Mouse (Mus musculus): ENCODE results near the gene Arhgef9.
A peak's percentile ranks its signal among the peaks of the same experiment; 100 is the strongest.

Arhgef9 gene

GRCm38 (mm10) chrX:95196104-95196919 lies at the start of gene Arhgef9:
Arhgef9 (minus strand) TSS chrX:95196856.
- peak; percentile 2 to 6 for DNase-seq

GRCm38 (mm10) chrX:95238896-95239295 lies 42.2 kb upstream of the Arhgef9 start:
- no peak for DNase-seq

- no peak for DNase-seq
Observed at GRCm38 (mm10) chrX:95195363-95196103, 1.1 kb downstream of the Arhgef9 start.

- peak in 1 of 2 experiments; percentile 8 for DNase-seq
Observed at GRCm38 (mm10) chrX:95175978-95176377, 20.7 kb downstream of the Arhgef9 start.

- DNase-seq = peak; percentile 49 to 52
Observed at GRCm38 (mm10) chrX:95166317-95166716, 30.3 kb downstream of the Arhgef9 start.

GRCm38 (mm10) chrX:95165671-95166127 lies 31.0 kb downstream of the Arhgef9 start:
- peak; percentile 2 to 5 for DNase-seq

- peak in 1 of 2 experiments; percentile 2 for DNase-seq
Observed at GRCm38 (mm10) chrX:95164140-95164539, 32.5 kb downstream of the Arhgef9 start.

- DNase-seq = no peak
Observed at GRCm38 (mm10) chrX:95163452-95163851, 33.2 kb downstream of the Arhgef9 start.

GRCm38 (mm10) chrX:95156833-95157386 lies 39.7 kb downstream of the Arhgef9 start:
- DNase-seq = no peak

GRCm38 (mm10) chrX:95138636-95139035 lies 58.0 kb downstream of the Arhgef9 start:
- DNase-seq = no peak

GRCm38 (mm10) chrX:95133502-95133901 lies 63.2 kb downstream of the Arhgef9 start:
- DNase-seq = no peak

GRCm38 (mm10) chrX:95132996-95133395 lies 63.7 kb downstream of the Arhgef9 start:
- DNase-seq = no peak

GRCm38 (mm10) chrX:95131783-95132182 lies 64.9 kb downstream of the Arhgef9 start:
- no peak for DNase-seq

- no peak for DNase-seq
Observed at GRCm38 (mm10) chrX:95123462-95123861, 73.2 kb downstream of the Arhgef9 start.

- DNase-seq = no peak
Observed at GRCm38 (mm10) chrX:95104361-95104760, 92.3 kb downstream of the Arhgef9 start.

GRCm38 (mm10) chrX:95087674-95088073 lies 109.0 kb downstream of the Arhgef9 start:
- no peak for DNase-seq

- DNase-seq = no peak
Observed at GRCm38 (mm10) chrX:95077013-95077699, 119.5 kb downstream of the Arhgef9 start.

- no peak for DNase-seq
Observed at GRCm38 (mm10) chrX:95027907-95028306, 168.7 kb downstream of the Arhgef9 start.

- DNase-seq = peak; percentile 4 to 5
Observed at GRCm38 (mm10) chrX:95026361-95026892, 170.2 kb downstream of the Arhgef9 start, which contains the start of gene Spin4. Spin4 (minus strand) TSS chrX:95026682.

GRCm38 (mm10) chrX:95025779-95026360 lies 170.8 kb downstream of the Arhgef9 start:
- DNase-seq = peak in 1 of 2 experiments; percentile 4

GRCm38 (mm10) chrX:95012033-95012432 lies 184.6 kb downstream of the Arhgef9 start:
- DNase-seq = peak in 1 of 2 experiments; percentile 5
